Mouse (Mus musculus) brain, embryonic 18.5 days (tissue): ENCODE data around the gene Ctsz.

ENCODE experiments used
- DNase-seq: peaks from one replicate; pipeline ENCODE4 v3.0.0-alpha.2; 2012; ENCODE audit warnings: low read depth, low spot score

The Ctsz gene

DNA sequence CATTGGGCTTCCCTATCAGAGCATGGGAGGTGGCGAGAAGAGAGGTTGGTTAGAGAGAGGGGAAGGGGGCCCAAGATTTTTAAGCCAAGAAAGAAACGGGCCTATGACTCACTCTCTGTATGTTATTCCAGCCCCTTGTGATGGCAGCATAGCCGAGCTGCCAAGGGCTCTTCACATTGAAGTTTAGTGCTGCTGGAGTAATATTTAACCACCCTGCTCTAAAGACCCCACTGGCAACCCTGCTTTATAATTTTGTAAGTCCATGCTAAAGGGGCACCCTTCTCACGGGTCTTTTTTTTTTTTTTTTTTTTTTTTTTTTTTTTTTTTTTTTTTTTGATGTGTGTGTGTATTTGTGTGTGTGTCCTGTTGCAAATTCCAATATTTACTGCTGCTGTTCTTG is 3.1 kb upstream of the Ctsz start:
- DNase-seq = no peak

GRCm38 (mm10) chr2:174439961-174440360 is 1.1 kb upstream of the Ctsz start:
- no peak for DNase-seq

- DNase-seq = no peak
These were observed 605 bp upstream of the Ctsz start for GRCm38 (mm10) chr2:174439450-174439838.

GRCm38 (mm10) chr2:174438181-174438580 is 658 bp downstream of the Ctsz start:
- DNase-seq = no peak

- DNase-seq = no peak
These were observed 1.2 kb downstream of the Ctsz start for GRCm38 (mm10) chr2:174437697-174437982.

DNA sequence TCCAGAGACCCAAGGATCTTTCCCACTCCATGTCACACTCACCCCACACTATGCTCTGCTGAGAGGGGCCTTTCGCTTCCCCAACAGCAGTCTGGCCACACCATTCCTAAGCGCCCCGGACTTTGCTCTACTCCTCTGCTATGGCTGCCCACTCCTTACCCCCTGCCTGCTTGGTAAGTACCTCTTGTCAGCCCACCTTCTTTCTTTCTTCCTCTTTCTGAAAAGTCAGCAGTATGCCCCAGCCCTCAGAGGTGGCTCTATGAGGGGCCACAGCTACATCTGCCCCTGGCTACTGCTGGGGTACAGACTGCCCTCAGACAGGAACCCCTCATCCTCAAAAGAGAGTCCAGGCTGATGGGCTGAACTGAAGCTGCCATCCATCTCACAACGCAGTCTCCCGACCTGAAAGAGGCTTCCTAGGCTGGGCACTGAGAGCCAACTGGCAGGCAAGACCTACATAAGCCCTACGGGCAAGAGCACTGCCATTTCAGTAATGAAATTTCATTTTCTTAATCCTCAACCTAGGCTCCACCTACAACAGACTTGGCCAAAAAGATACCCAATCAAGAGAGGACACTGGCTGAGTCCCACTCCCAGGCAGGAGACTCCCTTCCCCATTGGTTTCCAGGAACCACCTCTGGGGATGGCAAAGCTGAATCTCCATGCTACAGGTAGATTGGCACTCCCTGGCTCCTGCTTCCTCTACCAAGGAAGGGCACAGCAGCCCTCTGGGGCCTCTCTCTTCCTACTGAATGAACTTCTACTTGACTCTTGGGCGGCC is 1.7 kb downstream of the Ctsz start:
- DNase-seq = no peak

DNA sequence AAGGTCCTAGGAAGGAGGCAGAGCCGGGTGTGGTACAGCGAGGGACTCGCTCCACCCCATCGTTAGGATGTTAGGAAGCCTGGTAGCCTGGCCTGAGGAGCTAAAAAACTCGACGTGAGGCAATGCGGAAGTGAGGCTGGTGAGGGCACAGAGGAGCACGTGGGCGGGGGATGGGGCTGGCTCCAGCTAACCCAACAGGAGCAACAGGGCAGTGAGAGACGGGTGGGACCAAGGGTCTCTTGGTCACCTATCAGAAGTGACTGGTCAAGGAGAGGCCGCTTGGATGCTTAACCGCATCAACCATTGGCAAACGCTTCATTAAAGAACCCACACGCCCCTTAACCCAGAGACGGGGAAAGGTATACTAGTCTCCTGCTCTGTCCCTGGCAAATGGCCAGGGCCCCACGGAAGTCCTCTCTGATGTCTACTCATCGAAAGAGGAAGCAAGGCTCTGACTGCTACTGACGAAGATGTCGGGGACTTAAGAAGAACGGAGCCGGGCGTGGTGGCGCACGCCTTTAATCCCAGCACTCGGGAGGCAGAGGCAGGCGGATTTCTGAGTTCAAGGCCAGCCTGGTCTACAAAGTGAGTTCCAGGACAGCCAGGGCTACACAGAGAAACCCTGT is 2.6 kb downstream of the Ctsz start:
- no peak for DNase-seq

- DNase-seq = no peak
These were observed 3.9 kb downstream of the Ctsz start for GRCm38 (mm10) chr2:174434943-174435342.

DNA sequence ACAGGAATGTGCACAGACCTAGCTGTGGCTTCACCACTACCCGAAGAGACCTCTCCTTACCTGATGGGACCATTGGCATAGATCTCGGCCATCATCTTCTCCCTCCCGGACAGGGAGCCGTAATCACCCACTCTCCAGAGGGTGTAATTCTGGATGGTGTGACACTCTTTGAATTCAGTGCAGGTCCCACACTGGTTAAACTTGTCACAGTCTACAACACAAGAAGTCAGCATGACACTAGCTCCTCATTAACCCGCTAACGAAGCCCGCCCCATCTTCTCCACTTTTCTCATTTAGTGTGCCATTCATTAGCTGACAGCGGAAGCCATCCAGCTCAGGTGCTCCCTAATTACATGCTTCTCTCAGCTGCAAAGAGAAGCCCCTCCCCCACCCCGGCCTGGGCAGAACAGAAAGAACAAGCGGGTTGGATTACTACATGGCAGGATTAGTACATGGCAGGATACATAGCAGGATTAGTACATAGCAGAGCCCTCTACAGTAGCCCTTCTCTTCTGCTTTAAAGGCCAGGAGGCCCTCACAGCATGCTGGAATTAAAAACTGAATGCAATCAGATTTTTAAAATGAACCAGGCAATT is 9.7 kb downstream of the Ctsz start:
- no peak for DNase-seq

DNA sequence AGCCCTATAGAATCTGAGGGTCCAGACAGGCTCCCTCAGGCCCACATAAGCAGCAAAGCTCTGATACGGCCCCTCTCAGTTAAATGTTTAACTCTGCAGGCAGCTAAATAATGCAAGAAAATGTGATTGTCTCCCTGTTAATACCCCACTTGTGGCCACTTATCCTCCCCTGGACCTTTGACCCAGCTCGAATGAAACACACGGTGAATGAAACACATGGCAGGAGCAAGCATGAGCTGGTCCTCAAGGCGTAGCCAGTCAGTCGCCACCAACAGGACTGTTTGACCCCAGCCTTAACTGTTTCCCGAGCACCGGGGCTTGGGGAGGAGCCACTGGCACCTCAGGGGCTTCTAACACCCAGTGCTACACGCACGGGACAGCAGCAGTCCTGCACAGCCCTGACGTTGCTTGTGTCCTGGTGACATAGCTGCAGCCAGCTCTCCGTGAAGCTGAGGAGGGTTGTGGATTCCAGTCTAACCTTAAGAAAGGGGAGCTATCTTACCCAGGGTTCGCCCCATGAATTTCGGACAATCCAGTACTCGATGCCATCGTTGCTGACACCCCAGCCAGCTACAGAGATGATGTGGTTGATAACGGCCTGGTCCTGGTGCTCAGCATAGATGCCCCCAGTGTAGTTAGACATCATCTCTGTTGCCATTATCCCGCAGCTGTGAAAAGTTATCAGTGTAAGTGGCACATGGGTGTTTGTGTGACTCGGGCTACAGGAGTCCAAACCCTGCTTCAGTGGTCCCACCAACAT is 10.6 kb downstream of the Ctsz start:
- no peak for DNase-seq

GRCm38 (mm10) chr2:174426856-174427255 is 12.0 kb downstream of the Ctsz start:
- DNase-seq = no peak

- no peak for DNase-seq
These were observed 14.3 kb downstream of the Ctsz start for GRCm38 (mm10) chr2:174424301-174425085.

GRCm38 (mm10) chr2:174421107-174421506 is 17.7 kb downstream of the Ctsz start:
- no peak for DNase-seq

DNA sequence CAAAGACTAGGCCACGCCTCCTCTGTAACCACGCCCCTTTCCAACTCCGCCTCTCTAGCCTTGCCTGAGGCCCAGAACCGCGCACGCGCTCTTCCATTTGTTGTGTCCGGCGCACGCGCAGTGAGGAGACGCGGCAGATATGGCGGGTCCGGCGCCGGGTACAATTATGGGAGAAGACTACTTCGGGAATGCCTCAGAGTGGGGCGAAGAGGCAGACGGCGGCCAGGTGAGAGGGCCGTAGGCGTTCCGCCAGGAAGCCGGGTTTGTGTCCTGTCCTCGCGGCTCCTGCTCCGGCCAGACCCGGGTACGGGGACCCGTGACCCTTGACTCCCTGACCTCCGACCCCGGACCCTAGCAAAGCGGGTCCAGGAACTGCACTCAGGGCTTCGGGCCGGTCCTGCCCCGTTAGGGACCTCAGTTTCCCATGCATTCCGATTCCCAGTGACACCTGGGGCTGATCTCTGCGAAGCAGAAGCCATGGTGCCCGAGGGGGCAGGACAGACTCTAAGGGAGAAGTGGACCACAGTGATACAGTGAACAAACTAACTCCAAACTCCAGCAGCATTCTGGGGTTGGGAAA is 23.0 kb downstream of the Ctsz start, which contains the start of gene Nelfcd:
TSS of gene Nelfcd (plus strand) at position 74 of the 580 bp plus-strand sequence.
- peak; percentile 80 for DNase-seq

DNA sequence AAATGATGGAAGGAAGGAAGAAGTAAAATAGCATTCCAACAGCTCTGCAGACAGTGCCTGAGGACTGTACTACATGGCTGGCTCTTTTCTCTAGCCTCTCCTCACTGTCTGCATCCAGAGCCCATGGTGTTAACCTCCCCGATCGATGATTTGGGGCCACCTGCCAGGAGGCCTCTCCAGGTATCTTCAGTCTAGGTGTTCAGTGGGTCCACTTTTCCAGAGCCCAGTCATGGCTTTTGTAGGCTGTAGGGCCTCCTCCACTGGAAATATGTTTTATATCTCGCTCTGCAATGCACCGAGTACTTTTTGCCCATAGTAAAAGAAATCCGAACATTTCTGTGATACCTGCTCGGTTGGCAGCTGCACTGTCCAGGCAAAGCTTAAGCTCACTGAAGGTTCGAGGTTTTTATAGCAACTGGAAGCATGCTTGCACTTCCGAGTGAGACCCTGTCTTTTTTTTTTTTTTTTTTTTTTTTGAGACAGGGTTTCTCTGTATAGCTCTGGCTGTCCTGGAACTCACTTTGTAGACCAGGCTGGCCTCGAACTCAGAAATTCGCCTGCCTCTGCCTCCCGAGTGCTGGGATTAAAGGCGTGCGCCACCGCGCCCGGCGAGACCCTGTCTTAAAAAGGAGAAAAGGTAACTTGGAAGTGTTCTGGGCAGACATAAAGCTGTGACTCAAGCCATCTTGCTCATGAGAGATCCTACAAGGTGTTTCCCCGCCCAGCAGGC is 23.7 kb downstream of the Ctsz start:
- no peak for DNase-seq

GRCm38 (mm10) chr2:174413127-174413526 is 25.7 kb downstream of the Ctsz start:
- no peak for DNase-seq

DNA sequence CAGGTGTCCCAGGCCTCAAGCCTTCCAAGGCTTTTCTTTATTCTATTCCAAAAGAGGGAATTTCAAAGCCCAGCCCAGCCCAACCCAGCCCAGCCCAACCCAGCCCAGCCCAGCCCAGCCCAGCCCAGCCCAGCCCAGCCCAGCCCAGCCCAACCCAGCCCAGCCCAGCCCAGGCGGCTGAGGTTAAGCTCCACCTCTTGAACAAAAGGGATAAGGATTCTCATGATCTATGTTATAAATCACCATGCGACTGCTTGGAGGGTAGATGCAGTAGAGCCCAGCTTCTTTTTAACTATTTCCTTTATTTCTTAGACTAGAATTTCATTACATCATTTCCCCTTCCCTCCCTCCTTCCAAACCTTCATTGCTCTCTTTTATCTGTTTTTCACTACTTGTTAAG is 28.6 kb downstream of the Ctsz start:
- no peak for DNase-seq

- DNase-seq = no peak
These were observed 38.4 kb downstream of the Ctsz start for GRCm38 (mm10) chr2:174400396-174400795.

GRCm38 (mm10) chr2:174397881-174398280 is 41.0 kb downstream of the Ctsz start:
- no peak for DNase-seq

DNA sequence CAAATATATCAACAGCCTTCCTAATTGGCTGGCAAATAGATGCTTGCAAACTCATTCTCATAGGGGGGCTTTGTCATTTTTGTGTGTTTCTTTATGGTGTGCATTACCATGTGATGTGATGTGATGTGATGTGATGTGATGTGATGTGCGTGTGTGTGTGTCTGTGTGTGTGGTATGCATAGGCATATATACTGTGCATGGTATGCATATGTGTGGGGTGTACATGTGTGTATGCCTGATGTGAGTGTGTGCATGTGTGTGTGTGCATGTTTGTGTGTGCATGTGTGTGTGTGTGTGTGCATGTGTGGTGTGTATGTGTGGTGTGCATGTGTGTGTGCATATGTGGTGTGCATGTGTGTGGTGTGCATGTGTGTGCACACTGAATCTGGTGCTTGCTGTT is 41.8 kb downstream of the Ctsz start:
- no peak for DNase-seq

GRCm38 (mm10) chr2:174396643-174397042 is 42.2 kb downstream of the Ctsz start:
- no peak for DNase-seq
